Mouse (Mus musculus): Measurements from ENCODE around the gene Selplg. TPM values are rescaled to one million over a fixed set of nuclear protein-coding genes. Genes with fewer than 3 reads are reported as not detected.
A peak's percentile ranks its signal among the peaks of the same experiment; 100 is the strongest.
"Not testable (repeated sequence)": the region's sequence is repeated elsewhere in the genome, so short reads cannot be mapped to it uniquely, and the experiment has no call there.

Gene Selplg
- polyA plus RNA-seq, 1 experiment = 274 TPM

GRCm38 (mm10) chr5:113818572-113818971 is 13.9 kb downstream of the Selplg start:
- WGBS = 93% methylated on average over 14 of the region's 14 CpGs

DNA sequence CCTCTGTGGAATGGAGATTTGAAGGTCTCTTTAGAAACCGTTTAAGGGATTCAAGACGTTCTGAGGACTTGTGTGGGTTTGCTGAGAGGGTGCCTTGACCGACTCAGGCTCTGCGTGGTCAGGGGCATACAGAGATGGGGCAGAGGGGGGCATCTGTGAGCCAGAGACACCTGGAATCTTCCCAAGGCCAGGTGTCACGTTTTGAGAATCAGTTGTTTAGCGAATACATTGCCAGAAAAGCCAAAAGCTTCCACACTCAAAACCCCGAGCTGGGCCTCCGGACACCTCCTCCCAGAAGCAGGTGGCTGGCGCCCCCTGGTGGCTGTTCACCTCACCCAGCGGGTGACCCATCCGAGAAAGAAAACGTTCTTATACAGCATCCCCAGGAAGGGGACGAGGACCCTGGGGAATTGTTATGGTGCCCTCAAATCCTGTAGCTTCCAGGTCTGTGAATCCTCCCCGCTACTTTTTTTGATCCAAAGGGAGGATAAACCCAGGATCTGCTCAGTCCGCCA is 16.7 kb downstream of the Selplg start:
- no peak for TF ChIP-seq POLR2A (IDR thresholded peaks at IDR 0.05; ENCODE audit: low read depth, low read length)
- peak; percentile 97 for TF ChIP-seq CTCF (IDR thresholded peaks at IDR 0.05; ENCODE audit: extremely low read depth, insufficient read depth, insufficient read length, insufficient replicate concordance)
- DNase-seq (ENCODE audit: low read depth in 1 of 2, low spot score in 2 of 2) = peak in 1 of 2 experiments; percentile 76
- Histone ChIP-seq H3K4me3 (ENCODE audit: extremely low read depth, insufficient read depth, insufficient read length) (no peak overlapping the region), H3K27me3 (ENCODE audit: control insufficient read depth, insufficient read depth, low read length) (no peaks in the 10 kb centered on the region), H3K4me1 (ENCODE audit: control insufficient read depth, insufficient read depth, insufficient read length) (peaks cover 8% of the 10 kb centered on the region; the same call in 1 of the 2 replicates), H3K36me3 (ENCODE audit: control insufficient read depth, insufficient read depth, low read length) (peaks cover 15% of the 10 kb centered on the region), H3K27ac (ENCODE audit: insufficient read depth, low read length) (no peak overlapping the region)
- 15% methylated on average over 15 of the region's 15 CpGs for WGBS

More at GRCm38 (mm10) chr5:113818572-113818971, 13.9 kb downstream of the Selplg start:
- H3K36me3 ChIP-seq (ENCODE audit: control insufficient read depth, insufficient read depth, low read length) = peaks cover 19% of the 10 kb centered on the region
- no peak overlapping the region for H3K27ac ChIP-seq (ENCODE audit: insufficient read depth, low read length)
- DNase-seq (ENCODE audit: low read depth in 1 of 2, low spot score in 2 of 2) = no peak
- no peaks in the 10 kb centered on the region for H3K27me3 ChIP-seq (ENCODE audit: control insufficient read depth, insufficient read depth, low read length)
- peaks cover 5% of the 10 kb centered on the region; the same call in 1 of the 2 replicates for H3K4me1 ChIP-seq (ENCODE audit: control insufficient read depth, insufficient read depth, insufficient read length)
- TF ChIP-seq CTCF (IDR thresholded peaks at IDR 0.05; ENCODE audit: extremely low read depth, insufficient read depth, insufficient read length, insufficient replicate concordance) = no peak
- no peak overlapping the region for H3K4me3 ChIP-seq (ENCODE audit: extremely low read depth, insufficient read depth, insufficient read length)

GRCm38 (mm10) chr5:113815041-113815389 is 17.4 kb downstream of the Selplg start:
- Histone ChIP-seq H3K27ac (ENCODE audit: insufficient read depth, low read length) (no peak overlapping the region), H3K4me1 (ENCODE audit: control insufficient read depth, insufficient read depth, insufficient read length) (peaks cover 8% of the 10 kb centered on the region; the same call in 1 of the 2 replicates), H3K27me3 (ENCODE audit: control insufficient read depth, insufficient read depth, low read length) (no peaks in the 10 kb centered on the region), H3K4me3 (ENCODE audit: extremely low read depth, insufficient read depth, insufficient read length) (no peak overlapping the region), H3K36me3 (ENCODE audit: control insufficient read depth, insufficient read depth, low read length) (peaks cover 15% of the 10 kb centered on the region)
- WGBS = 59% methylated on average over 11 of the region's 11 CpGs
- no peak for DNase-seq (ENCODE audit: low read depth in 1 of 2, low spot score in 2 of 2)
- no peak for TF ChIP-seq POLR2A (IDR thresholded peaks at IDR 0.05; ENCODE audit: low read depth, low read length)
- no peak for TF ChIP-seq CTCF (IDR thresholded peaks at IDR 0.05; ENCODE audit: extremely low read depth, insufficient read depth, insufficient read length, insufficient replicate concordance)

GRCm38 (mm10) chr5:113814111-113815040 is 18.1 kb downstream of the Selplg start:
- TF ChIP-seq POLR2A (IDR thresholded peaks at IDR 0.05; ENCODE audit: low read depth, low read length) = no peak
- no peak for TF ChIP-seq CTCF (IDR thresholded peaks at IDR 0.05; ENCODE audit: extremely low read depth, insufficient read depth, insufficient read length, insufficient replicate concordance)
- Histone ChIP-seq H3K4me1 (ENCODE audit: control insufficient read depth, insufficient read depth, insufficient read length) (peaks cover 8% of the 10 kb centered on the region; the same call in 1 of the 2 replicates), H3K27me3 (ENCODE audit: control insufficient read depth, insufficient read depth, low read length) (no peaks in the 10 kb centered on the region), H3K27ac (ENCODE audit: insufficient read depth, low read length) (no peak overlapping the region), H3K4me3 (ENCODE audit: extremely low read depth, insufficient read depth, insufficient read length) (peak overlapping the region; percentile 25; the same call in 1 of the 2 replicates), H3K36me3 (ENCODE audit: control insufficient read depth, insufficient read depth, low read length) (peaks cover 11% of the 10 kb centered on the region)
- DNase-seq (ENCODE audit: low read depth in 1 of 2, low spot score in 2 of 2) = no peak
- WGBS = 27% methylated on average over 27 of the region's 27 CpGs

DNA sequence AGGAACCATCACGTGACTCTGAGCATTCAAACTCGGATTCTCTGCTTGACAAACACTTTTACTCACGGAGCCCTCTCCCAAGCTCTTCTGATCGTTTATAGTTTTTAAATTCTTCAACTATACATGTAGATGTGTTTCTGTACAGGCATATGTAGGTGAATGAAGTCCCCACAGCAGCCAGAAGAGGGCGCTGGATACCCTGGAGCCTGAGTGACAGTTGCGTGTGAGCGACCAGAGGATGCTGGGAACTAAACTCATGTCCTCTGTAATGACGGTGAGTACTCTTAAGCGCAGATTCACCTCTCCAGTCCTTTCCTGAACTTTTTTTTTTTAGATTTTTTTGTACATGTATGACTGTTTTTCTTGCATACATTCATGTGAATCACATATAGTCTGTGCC is 18.8 kb downstream of the Selplg start:
- H3K4me3 ChIP-seq (ENCODE audit: extremely low read depth, insufficient read depth, insufficient read length) = no peak overlapping the region
- peak in 1 of 2 experiments; percentile 36 for DNase-seq (ENCODE audit: low read depth in 1 of 2, low spot score in 2 of 2)

GRCm38 (mm10) chr5:113812638-113813037 is 19.8 kb downstream of the Selplg start:
- TF ChIP-seq POLR2A (IDR thresholded peaks at IDR 0.05; ENCODE audit: low read depth, low read length) = no peak
- H3K36me3 ChIP-seq (ENCODE audit: control insufficient read depth, insufficient read depth, low read length) = no peaks in the 10 kb centered on the region
- H3K4me1 ChIP-seq (ENCODE audit: control insufficient read depth, insufficient read depth, insufficient read length) = peaks cover 8% of the 10 kb centered on the region; the same call in 1 of the 2 replicates
- H3K27ac ChIP-seq (ENCODE audit: insufficient read depth, low read length) = no peak overlapping the region
- no peak overlapping the region for H3K4me3 ChIP-seq (ENCODE audit: extremely low read depth, insufficient read depth, insufficient read length)
- 62% methylated on average over 2 of the region's 2 CpGs for WGBS
- no peaks in the 10 kb centered on the region for H3K27me3 ChIP-seq (ENCODE audit: control insufficient read depth, insufficient read depth, low read length)
- DNase-seq (ENCODE audit: low read depth in 1 of 2, low spot score in 2 of 2) = no peak

More for the DNA sequence above, 18.8 kb downstream of the Selplg start:
- 41% methylated on average over 9 of the region's 9 CpGs for WGBS
- Histone ChIP-seq H3K27ac (ENCODE audit: insufficient read depth, low read length) (no peak overlapping the region), H3K4me1 (ENCODE audit: control insufficient read depth, insufficient read depth, insufficient read length) (peaks cover 8% of the 10 kb centered on the region; the same call in 1 of the 2 replicates), H3K27me3 (ENCODE audit: control insufficient read depth, insufficient read depth, low read length) (no peaks in the 10 kb centered on the region), H3K36me3 (ENCODE audit: control insufficient read depth, insufficient read depth, low read length) (peaks cover 5% of the 10 kb centered on the region)
- TF ChIP-seq POLR2A (IDR thresholded peaks at IDR 0.05; ENCODE audit: low read depth, low read length) (no peak), CTCF (IDR thresholded peaks at IDR 0.05; ENCODE audit: extremely low read depth, insufficient read depth, insufficient read length, insufficient replicate concordance) (peak; percentile 32; the same call in 1 of the 2 replicates)

DNA sequence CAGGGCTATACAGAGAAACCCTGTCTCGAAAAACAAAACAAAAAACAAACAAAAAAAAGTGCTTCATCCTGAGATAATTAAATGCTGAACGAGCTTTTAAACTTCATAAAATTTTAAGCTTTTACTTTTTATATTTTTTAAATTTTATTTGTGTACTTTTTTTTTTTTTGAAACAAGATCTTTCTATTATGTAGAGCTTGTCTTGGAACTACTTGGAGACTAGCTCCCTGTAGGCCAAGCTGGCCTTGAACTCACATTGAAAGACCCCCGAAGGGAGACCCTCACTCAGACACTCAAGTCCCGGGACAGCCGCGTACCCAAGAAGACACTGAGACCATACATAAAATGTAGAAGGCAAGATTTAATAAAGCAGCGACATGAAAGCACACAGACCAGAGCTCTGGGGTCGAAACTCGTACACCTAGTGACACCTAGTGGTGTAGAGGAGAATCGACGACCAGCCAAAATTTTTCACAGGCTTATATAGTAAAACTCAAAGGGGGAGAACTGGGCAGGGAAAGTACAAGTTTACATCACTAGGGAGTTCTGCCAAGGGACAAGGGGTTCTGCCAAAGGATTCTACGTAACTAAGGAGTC is 20.5 kb downstream of the Selplg start:
- not testable (repeated sequence) for DNase-seq (ENCODE audit: low read depth in 1 of 2, low spot score in 2 of 2); H3K27ac ChIP-seq (ENCODE audit: insufficient read depth, low read length); H3K27me3 ChIP-seq (ENCODE audit: control insufficient read depth, insufficient read depth, low read length); H3K4me3 ChIP-seq (ENCODE audit: extremely low read depth, insufficient read depth, insufficient read length); H3K36me3 ChIP-seq (ENCODE audit: control insufficient read depth, insufficient read depth, low read length); H3K4me1 ChIP-seq (ENCODE audit: control insufficient read depth, insufficient read depth, insufficient read length)
- 21% methylated on average over 11 of the region's 12 CpGs for WGBS

All from spleen, adult 2 months (tissue).